Mouse (Mus musculus): ENCODE results near the gene Nf1. TPM values are rescaled to one million over a fixed set of nuclear protein-coding genes. Genes with fewer than 3 reads are reported as not detected.
"Not testable (repeated sequence)": the region's sequence is repeated elsewhere in the genome, so short reads cannot be mapped to it uniquely, and the experiment has no call there.

Nf1 gene
- 6.5 and 7.6 TPM in 2 replicates for polyA plus RNA-seq (2016; fragmentation: Nextera tagmentation; extraction: Ambion mirVana)

- H3K9me3 ChIP-seq (replicated peaks) = no peaks in the 10 kb centered on the region
- H3K36me3 ChIP-seq = peaks cover 34% of the 10 kb centered on the region
- H3K27me3 ChIP-seq (ENCODE audit: low read depth, poor library complexity, severe bottlenecking) = no peaks in the 10 kb centered on the region
- peak within 1 kb of the TSS; percentile 96 for H3K4me3 ChIP-seq
- H3K27ac ChIP-seq = peak within 1 kb of the TSS; percentile 99
- peaks cover 18% of the 10 kb centered on the region for H3K4me1 ChIP-seq
- under 1% methylated on average over 48 of the region's 49 CpGs for WGBS
- peak; percentile 99 for DNase-seq (ENCODE audit: low spot score)
These were observed at the start of gene Nf1 for GRCm38 (mm10) chr11:79339234-79339807. Gene Nf1, plus strand, starts transcription at chr11:79339693.

- H3K4me1 ChIP-seq = peaks cover 38% of the 10 kb centered on the region
- WGBS = 51% methylated on average over 2 of the region's 2 CpGs
- H3K27me3 ChIP-seq (ENCODE audit: low read depth, poor library complexity, severe bottlenecking) = no peaks in the 10 kb centered on the region
- DNase-seq (ENCODE audit: low spot score) = no peak
- H3K9me3 ChIP-seq (replicated peaks) = no peaks in the 10 kb centered on the region
- no peaks in the 10 kb centered on the region for H3K36me3 ChIP-seq
- H3K27ac ChIP-seq = no peak overlapping the region
- no peak overlapping the region for H3K4me3 ChIP-seq
These were observed 49.0 kb upstream of the Nf1 start for GRCm38 (mm10) chr11:79290473-79290872.

- DNase-seq (ENCODE audit: low spot score) = no peak
- H3K27me3 ChIP-seq (ENCODE audit: low read depth, poor library complexity, severe bottlenecking) = no peaks in the 10 kb centered on the region
- 73% methylated on average over 5 of the region's 5 CpGs for WGBS
- H3K9me3 ChIP-seq (replicated peaks) = no peaks in the 10 kb centered on the region
- H3K27ac ChIP-seq = no peak overlapping the region
- peaks cover 36% of the 10 kb centered on the region for H3K4me1 ChIP-seq
- H3K4me3 ChIP-seq = no peak overlapping the region
- no peaks in the 10 kb centered on the region for H3K36me3 ChIP-seq
These were observed 47.8 kb upstream of the Nf1 start for GRCm38 (mm10) chr11:79291651-79292050.

GRCm38 (mm10) chr11:79292130-79292529 lies 47.4 kb upstream of the Nf1 start:
- Histone ChIP-seq H3K36me3 (no peaks in the 10 kb centered on the region), H3K27ac (no peak overlapping the region), H3K4me3 (no peak overlapping the region), H3K9me3 (replicated peaks) (no peaks in the 10 kb centered on the region), H3K27me3 (ENCODE audit: low read depth, poor library complexity, severe bottlenecking) (no peaks in the 10 kb centered on the region), H3K4me1 (peaks cover 33% of the 10 kb centered on the region)
- WGBS = 84% methylated on average over 3 of the region's 3 CpGs
- DNase-seq (ENCODE audit: low spot score) = no peak

- H3K27ac ChIP-seq = no peak overlapping the region
- no peaks in the 10 kb centered on the region for H3K27me3 ChIP-seq (ENCODE audit: low read depth, poor library complexity, severe bottlenecking)
- H3K4me1 ChIP-seq = peaks cover 27% of the 10 kb centered on the region
- H3K9me3 ChIP-seq (replicated peaks) = no peaks in the 10 kb centered on the region
- DNase-seq (ENCODE audit: low spot score) = no peak
- H3K4me3 ChIP-seq = no peak overlapping the region
- 90% methylated on average over 3 of the region's 3 CpGs for WGBS
- H3K36me3 ChIP-seq = no peaks in the 10 kb centered on the region
These were observed 46.5 kb upstream of the Nf1 start for GRCm38 (mm10) chr11:79293025-79293424.

- Histone ChIP-seq H3K36me3 (no peaks in the 10 kb centered on the region), H3K4me1 (peaks cover 19% of the 10 kb centered on the region), H3K4me3 (no peak overlapping the region), H3K27ac (peak overlapping the region; percentile 19; the same call in 1 of the 2 replicates), H3K9me3 (replicated peaks) (no peaks in the 10 kb centered on the region), H3K27me3 (ENCODE audit: low read depth, poor library complexity, severe bottlenecking) (no peaks in the 10 kb centered on the region)
- DNase-seq (ENCODE audit: low spot score) = peak; percentile 45
- 11% methylated on average over 1 of the region's 1 CpGs for WGBS
These were observed 45.5 kb upstream of the Nf1 start for GRCm38 (mm10) chr11:79293971-79294370.

GRCm38 (mm10) chr11:79296167-79296566 lies 43.3 kb upstream of the Nf1 start:
- no peak for DNase-seq (ENCODE audit: low spot score)
- Histone ChIP-seq H3K4me1 (peaks cover 16% of the 10 kb centered on the region), H3K27me3 (ENCODE audit: low read depth, poor library complexity, severe bottlenecking) (no peaks in the 10 kb centered on the region), H3K27ac (no peak overlapping the region), H3K9me3 (replicated peaks) (no peaks in the 10 kb centered on the region), H3K4me3 (no peak overlapping the region), H3K36me3 (no peaks in the 10 kb centered on the region)
- WGBS = 58% methylated on average over 1 of the region's 1 CpGs

- 88% methylated on average over 5 of the region's 5 CpGs for WGBS
- Histone ChIP-seq H3K36me3 (no peaks in the 10 kb centered on the region), H3K27me3 (ENCODE audit: low read depth, poor library complexity, severe bottlenecking) (no peaks in the 10 kb centered on the region), H3K4me1 (peaks cover 11% of the 10 kb centered on the region), H3K27ac (no peak within 1 kb of the TSS), H3K4me3 (no peak within 1 kb of the TSS), H3K9me3 (replicated peaks) (no peaks in the 10 kb centered on the region)
- no peak for DNase-seq (ENCODE audit: low spot score)
These were observed 42.5 kb upstream of the Nf1 start, which contains the start of gene Gm9964 for GRCm38 (mm10) chr11:79296856-79297491. Gene Gm9964, minus strand, starts transcription at chr11:79296906.

GRCm38 (mm10) chr11:79299719-79300431 lies 39.6 kb upstream of the Nf1 start:
- DNase-seq (ENCODE audit: low spot score) = no peak
- H3K27ac ChIP-seq = no peak overlapping the region
- 78% methylated on average over 9 of the region's 9 CpGs for WGBS
- H3K9me3 ChIP-seq (replicated peaks) = no peaks in the 10 kb centered on the region
- no peak overlapping the region for H3K4me3 ChIP-seq
- H3K4me1 ChIP-seq = no peaks in the 10 kb centered on the region
- no peaks in the 10 kb centered on the region for H3K36me3 ChIP-seq
- no peaks in the 10 kb centered on the region for H3K27me3 ChIP-seq (ENCODE audit: low read depth, poor library complexity, severe bottlenecking)

GRCm38 (mm10) chr11:79303109-79303508 lies 36.4 kb upstream of the Nf1 start:
- Histone ChIP-seq H3K36me3 (no peaks in the 10 kb centered on the region), H3K4me1 (peaks cover 30% of the 10 kb centered on the region), H3K4me3 (no peak overlapping the region), H3K27ac (no peak overlapping the region), H3K9me3 (replicated peaks) (no peaks in the 10 kb centered on the region), H3K27me3 (ENCODE audit: low read depth, poor library complexity, severe bottlenecking) (no peaks in the 10 kb centered on the region)
- 92% methylated on average over 6 of the region's 6 CpGs for WGBS
- DNase-seq (ENCODE audit: low spot score) = no peak

- not testable (repeated sequence) for H3K27me3 ChIP-seq (ENCODE audit: low read depth, poor library complexity, severe bottlenecking); DNase-seq (ENCODE audit: low spot score); H3K36me3 ChIP-seq; H3K9me3 ChIP-seq (replicated peaks); H3K4me3 ChIP-seq; H3K27ac ChIP-seq
- WGBS = 84% methylated on average over 4 of the region's 4 CpGs
- peaks cover 35% of the 10 kb centered on the region for H3K4me1 ChIP-seq
These were observed 35.2 kb upstream of the Nf1 start for GRCm38 (mm10) chr11:79304245-79304644.

GRCm38 (mm10) chr11:79305697-79306340 lies 33.7 kb upstream of the Nf1 start:
- Histone ChIP-seq H3K27ac (peak overlapping the region; percentile 78), H3K9me3 (replicated peaks) (no peaks in the 10 kb centered on the region), H3K27me3 (ENCODE audit: low read depth, poor library complexity, severe bottlenecking) (no peaks in the 10 kb centered on the region), H3K4me3 (no peak overlapping the region), H3K36me3 (no peaks in the 10 kb centered on the region), H3K4me1 (peaks cover 35% of the 10 kb centered on the region)
- DNase-seq (ENCODE audit: low spot score) = no peak
- 72% methylated on average over 9 of the region's 9 CpGs for WGBS

GRCm38 (mm10) chr11:79306510-79306909 lies 33.0 kb upstream of the Nf1 start:
- Histone ChIP-seq H3K27me3 (ENCODE audit: low read depth, poor library complexity, severe bottlenecking) (no peaks in the 10 kb centered on the region), H3K4me3 (no peak overlapping the region), H3K4me1 (peaks cover 35% of the 10 kb centered on the region), H3K36me3 (no peaks in the 10 kb centered on the region), H3K27ac (peak overlapping the region; percentile 78), H3K9me3 (replicated peaks) (no peaks in the 10 kb centered on the region)
- DNase-seq (ENCODE audit: low spot score) = peak; percentile 43
- 53% methylated on average over 7 of the region's 7 CpGs for WGBS
